In the genomic region with DNA sequence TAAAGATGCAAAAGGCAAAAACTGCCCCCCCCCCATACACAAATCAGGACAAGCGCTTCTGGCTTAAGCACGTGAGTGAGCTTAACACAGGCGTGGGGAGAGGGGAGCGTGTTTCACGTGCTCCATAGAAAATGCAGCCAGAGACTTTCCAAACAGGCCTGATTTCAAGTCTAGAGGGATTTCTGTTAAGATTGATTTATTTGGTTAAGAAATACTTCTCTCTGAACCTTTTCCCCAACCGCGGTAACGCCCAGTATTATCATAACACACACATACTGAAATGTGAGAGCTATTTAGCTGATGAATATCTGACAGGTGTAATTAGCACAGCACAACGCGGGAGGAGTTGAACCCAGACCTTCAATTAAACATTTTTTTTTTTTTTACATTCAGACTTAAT, we compare ENCODE assay signal across 25 mouse cellular contexts. TPM values are rescaled to one million over a fixed set of nuclear protein-coding genes. Genes with fewer than 3 reads are reported as not detected.
A peak's percentile ranks its signal among the peaks of the same experiment; 100 is the strongest.
DNase-seq lines count a peak whose midpoint lies in the region; ATAC-seq and TF ChIP-seq lines count a peak whose summit lies in the region.
"Had no signal": no experiment of that assay in that cellular context is flagged by ENCODE, and none has a peak within 500 bp of the region (broad histone marks: within the 10 kb centered on the region; RNA-seq: fewer than 3 reads in every experiment).

No protein-coding gene starts in this region.

- H3K4me3 ChIP-seq in embryonic facial prominence, embryonic 11.5 days (ENCODE audit: low read depth, low read length): no peak overlapping the region
- no peak overlapping the region for H3K4me3 ChIP-seq in embryonic facial prominence, embryonic 10.5 days
- no peak overlapping the region for H3K4me3 ChIP-seq in limb, embryonic 14.5 days (replicated peaks; ENCODE audit: low read length)
- H3K4me3 ChIP-seq in limb, embryonic 10.5 days: no peak overlapping the region
- no peak overlapping the region for H3K4me3 ChIP-seq in stomach, embryonic 15.5 days (replicated peaks)
- H3K4me3 ChIP-seq: embryonic facial prominence, embryonic 12.5 days; hindbrain, embryonic 10.5 days; midbrain, embryonic 12.5 days; neural tube, embryonic 13.5 days had no signal

- WGBS in embryonic facial prominence, embryonic 11.5 days: 43% methylated on average over 10 of the region's 10 CpGs
- 63% methylated on average over 10 of the region's 10 CpGs for WGBS in embryonic facial prominence, embryonic 10.5 days
- 57% methylated on average over 10 of the region's 10 CpGs for WGBS in limb, embryonic 14.5 days
- WGBS in limb, embryonic 10.5 days: 83% methylated on average over 10 of the region's 10 CpGs
- WGBS in stomach, embryonic 15.5 days: 23% methylated on average over 10 of the region's 10 CpGs

- no peaks in the 10 kb centered on the region for H3K36me3 ChIP-seq in embryonic facial prominence, embryonic 11.5 days (replicated peaks; ENCODE audit: control insufficient read depth, insufficient read depth, low read depth, low read length)
- peaks cover 11% of the 10 kb centered on the region for H3K36me3 ChIP-seq in embryonic facial prominence, embryonic 10.5 days (replicated peaks)
- peaks cover 12% of the 10 kb centered on the region for H3K36me3 ChIP-seq in limb, embryonic 14.5 days (ENCODE audit: control insufficient read depth, insufficient read depth, low read length)
- peaks cover 11% of the 10 kb centered on the region; the same call in 1 of the 2 replicates for H3K36me3 ChIP-seq in limb, embryonic 10.5 days
- no peaks in the 10 kb centered on the region for H3K36me3 ChIP-seq in stomach, embryonic 15.5 days
- H3K36me3 ChIP-seq: midbrain, embryonic 12.5 days; neural tube, embryonic 13.5 days had no signal

- H3K27ac ChIP-seq in embryonic facial prominence, embryonic 11.5 days (replicated peaks; ENCODE audit: low read depth, low read length): no peak overlapping the region
- H3K27ac ChIP-seq in embryonic facial prominence, embryonic 10.5 days (replicated peaks): no peak overlapping the region
- H3K27ac ChIP-seq in limb, embryonic 14.5 days (replicated peaks; ENCODE audit: low read depth, low read length): no peak overlapping the region
- H3K27ac ChIP-seq in limb, embryonic 10.5 days: no peak overlapping the region
- peak overlapping the region; percentile 38; the same call in 1 of the 2 replicates for H3K27ac ChIP-seq in stomach, embryonic 15.5 days
- H3K27ac ChIP-seq: kidney, postnatal 0 days; midbrain, embryonic 12.5 days; neural tube, embryonic 13.5 days had no signal

- no peaks in the 10 kb centered on the region for H3K27me3 ChIP-seq in embryonic facial prominence, embryonic 11.5 days (ENCODE audit: control insufficient read depth, insufficient read depth, low read length)
- no peaks in the 10 kb centered on the region for H3K27me3 ChIP-seq in embryonic facial prominence, embryonic 10.5 days (replicated peaks; ENCODE audit: low read depth, poor library complexity, severe bottlenecking)
- H3K27me3 ChIP-seq in limb, embryonic 14.5 days (ENCODE audit: control insufficient read depth, insufficient read depth, low read length): no peaks in the 10 kb centered on the region
- no peaks in the 10 kb centered on the region for H3K27me3 ChIP-seq in limb, embryonic 10.5 days (ENCODE audit: low read depth, poor library complexity, severe bottlenecking)
- H3K27me3 ChIP-seq in stomach, embryonic 15.5 days (replicated peaks): no peaks in the 10 kb centered on the region
- H3K27me3 ChIP-seq: embryonic facial prominence, embryonic 12.5 days; midbrain, embryonic 12.5 days; neural tube, embryonic 13.5 days had no signal

- H3K9ac ChIP-seq in embryonic facial prominence, embryonic 11.5 days (replicated peaks; ENCODE audit: low read length): no peak overlapping the region
- H3K9ac ChIP-seq in limb, embryonic 14.5 days (ENCODE audit: low read depth, low read length, severe bottlenecking): no peak overlapping the region
- H3K9ac ChIP-seq in stomach, embryonic 15.5 days: no peak overlapping the region
- H3K9ac ChIP-seq: embryonic facial prominence, embryonic 12.5 days; midbrain, embryonic 12.5 days; neural tube, embryonic 13.5 days had no signal

- H3K4me2 ChIP-seq in embryonic facial prominence, embryonic 11.5 days (ENCODE audit: low read depth, low read length): no peak overlapping the region
- no peak overlapping the region for H3K4me2 ChIP-seq in limb, embryonic 14.5 days (replicated peaks; ENCODE audit: low read depth, low read length, severe bottlenecking)
- H3K4me2 ChIP-seq in stomach, embryonic 15.5 days: 0 out of 2 replicates have a peak overlapping the region, but pooled peaks have one; percentile 19
- H3K4me2 ChIP-seq: embryonic facial prominence, embryonic 12.5 days; liver, embryonic 11.5 days; midbrain, embryonic 12.5 days; neural tube, embryonic 13.5 days had no signal

- H3K4me1 ChIP-seq in embryonic facial prominence, embryonic 11.5 days (ENCODE audit: control insufficient read depth, insufficient read depth, low read length): no peaks in the 10 kb centered on the region
- peaks cover 29% of the 10 kb centered on the region for H3K4me1 ChIP-seq in embryonic facial prominence, embryonic 10.5 days
- H3K4me1 ChIP-seq in limb, embryonic 14.5 days (ENCODE audit: control insufficient read depth, insufficient read depth, low read length): peaks cover 3% of the 10 kb centered on the region; the same call in 1 of the 2 replicates
- no peaks in the 10 kb centered on the region for H3K4me1 ChIP-seq in limb, embryonic 10.5 days
- 0 out of 2 replicates have a peak, but pooled peaks cover 7% of the 10 kb centered on the region for H3K4me1 ChIP-seq in stomach, embryonic 15.5 days

- DNase-seq in embryonic facial prominence, embryonic 11.5 days (ENCODE audit: low spot score): peak; percentile 56
- no peak for DNase-seq in embryonic facial prominence, embryonic 10.5 days (ENCODE audit: low spot score)
- DNase-seq in limb, embryonic 14.5 days (ENCODE audit: low spot score): peak; percentile 20
- DNase-seq in limb, embryonic 10.5 days (ENCODE audit: low spot score): no peak
- DNase-seq in brain, embryonic 14.5 days (ENCODE audit: low read depth): peak; percentile 38
- no peak for DNase-seq in spleen, adult 12 weeks (ENCODE audit: low spot score)
- DNase-seq in ovary, postnatal 10 days (ENCODE audit: low spot score): no peak
- DNase-seq: adrenal gland, postnatal 36 days; cerebellum, adult 2 months; cerebellum, postnatal 36 days; gastrocnemius, postnatal 36 days; kidney, adult 11 months; lung, adult 2 months; right cerebral cortex, postnatal 14 days; thymus, adult 18-20 months; thymus, postnatal 4 days had no signal

- ATAC-seq in embryonic facial prominence, embryonic 11.5 days (replicated peaks; ENCODE audit: insufficient number of reproducible peaks, low FRiP score, low TSS enrichment, low read depth): no peak
- no peak for ATAC-seq in limb, embryonic 14.5 days (ENCODE audit: low FRiP score, low read depth)
- ATAC-seq in stomach, embryonic 15.5 days (ENCODE audit: insufficient read depth, low FRiP score, low read depth): peak; percentile 56

- TF ChIP-seq CTCF in brain, embryonic 14.5 days (IDR thresholded peaks at IDR 0.05; ENCODE audit: borderline replicate concordance, extremely low read depth, insufficient read depth, insufficient read length): no peak

- no peak for TF ChIP-seq POLR2A in limb, embryonic 14.5 days (IDR thresholded peaks at IDR 0.05; ENCODE audit: borderline replicate concordance, extremely low read depth, insufficient read depth, insufficient read length)
- TF ChIP-seq POLR2A in brain, embryonic 14.5 days (IDR thresholded peaks at IDR 0.05; ENCODE audit: borderline replicate concordance, extremely low read depth, insufficient read depth, insufficient read length, poor library complexity, severe bottlenecking): no peak

- H3K9me3 ChIP-seq in embryonic facial prominence, embryonic 11.5 days (replicated peaks; ENCODE audit: control insufficient read depth, low read length): no peaks in the 10 kb centered on the region
- H3K9me3 ChIP-seq in embryonic facial prominence, embryonic 10.5 days: no peaks in the 10 kb centered on the region
- H3K9me3 ChIP-seq in limb, embryonic 14.5 days (ENCODE audit: control insufficient read depth, low read length): no peaks in the 10 kb centered on the region
- H3K9me3 ChIP-seq in limb, embryonic 10.5 days (replicated peaks): no peaks in the 10 kb centered on the region
- H3K9me3 ChIP-seq in stomach, embryonic 15.5 days: no peaks in the 10 kb centered on the region
- H3K9me3 ChIP-seq: embryonic facial prominence, embryonic 12.5 days; G1E; hindbrain, embryonic 10.5 days; midbrain, embryonic 12.5 days; neural tube, embryonic 13.5 days had no signal

RNA-seq across cellular contexts. Expression of a gene that starts 0.5 kb away (rescaled TPM):
- not detected in 2 replicates for polyA plus RNA-seq in embryonic facial prominence, embryonic 11.5 days (2014; fragmentation: Nextera tagmentation; extraction: Ambion mirVana)
- not detected in 2 replicates for polyA plus RNA-seq in embryonic facial prominence, embryonic 10.5 days (2016; fragmentation: Nextera tagmentation; extraction: Ambion mirVana)
- polyA plus RNA-seq in limb, embryonic 14.5 days (2012; rRNA removed): 0.08 TPM in 1 of 2 replicates, not detected in the other
- not detected in 2 replicates for polyA plus RNA-seq in limb, embryonic 14.5 days (2014; fragmentation: Nextera tagmentation; extraction: Ambion mirVana)
- not detected in 2 replicates for polyA plus RNA-seq in limb, embryonic 10.5 days (2016; fragmentation: Nextera tagmentation; extraction: Ambion mirVana)
- polyA plus RNA-seq in brain, embryonic 14.5 days (2012; rRNA removed): not detected in 2 replicates
- not detected in 2 replicates for polyA plus RNA-seq in stomach, embryonic 15.5 days (2015; fragmentation: Nextera tagmentation; extraction: Ambion mirVana)
- polyA plus RNA-seq: embryonic facial prominence, embryonic 12.5 days; G1E; heart, postnatal 0 days; hindbrain, embryonic 10.5 days; kidney, postnatal 0 days; liver, embryonic 11.5 days; midbrain, embryonic 12.5 days; neural tube, embryonic 13.5 days had no signal

RNA-seq across cellular contexts. Expression of a gene that starts 1.8 kb away (rescaled TPM):
- polyA plus RNA-seq in embryonic facial prominence, embryonic 11.5 days (2014; fragmentation: Nextera tagmentation; extraction: Ambion mirVana): not detected in 2 replicates
- polyA plus RNA-seq in embryonic facial prominence, embryonic 10.5 days (2016; fragmentation: Nextera tagmentation; extraction: Ambion mirVana): not detected in 2 replicates
- not detected in 2 replicates for polyA plus RNA-seq in limb, embryonic 14.5 days (2012; rRNA removed)
- not detected in 2 replicates for polyA plus RNA-seq in limb, embryonic 14.5 days (2014; fragmentation: Nextera tagmentation; extraction: Ambion mirVana)
- polyA plus RNA-seq in limb, embryonic 10.5 days (2016; fragmentation: Nextera tagmentation; extraction: Ambion mirVana): not detected in 2 replicates
- polyA plus RNA-seq in brain, embryonic 14.5 days (2012; rRNA removed): not detected in 2 replicates
- polyA plus RNA-seq in stomach, embryonic 15.5 days (2015; fragmentation: Nextera tagmentation; extraction: Ambion mirVana): not detected in 2 replicates
- polyA plus RNA-seq: cerebellum, adult 2 months; embryonic facial prominence, embryonic 12.5 days; G1E; heart, postnatal 0 days; hindbrain, embryonic 10.5 days; kidney, postnatal 0 days; liver, embryonic 11.5 days; lung, adult 2 months; midbrain, embryonic 12.5 days; neural tube, embryonic 13.5 days had no signal

Comparison
In these comparisons a context has a peak if more than half of its experiments do, and no peak if none do; other contexts are left out.
1. DNase-seq: peak in embryonic facial prominence, embryonic 11.5 days (single experiment), limb, embryonic 14.5 days (single experiment) and brain, embryonic 14.5 days (single experiment); none in embryonic facial prominence, embryonic 10.5 days (single experiment), limb, embryonic 10.5 days (single experiment), spleen, adult 12 weeks (single experiment) and ovary, postnatal 10 days (single experiment).